Mouse (Mus musculus) fibroblast of lung, adult 2 months (primary cell): Measurements from ENCODE around the gene Actr6.
"Not testable (repeated sequence)": the region's sequence is repeated elsewhere in the genome, so short reads cannot be mapped to it uniquely, and the experiment has no call there.

Experiments
- DNase-seq: peaks from one replicate; pipeline ENCODE4 v3.0.0-alpha.2; 2011; ENCODE audit warnings: low read depth

Gene Actr6

GRCm38 (mm10) chr10:89737887-89738286, 5.8 kb upstream of the Actr6 start:
- DNase-seq = no peak

- DNase-seq = no peak
Observed at GRCm38 (mm10) chr10:89737092-89737491, 5.0 kb upstream of the Actr6 start.

- DNase-seq = no peak
Observed at GRCm38 (mm10) chr10:89731341-89731740, 754 bp downstream of the Actr6 start.

GRCm38 (mm10) chr10:89730386-89730785, 1.7 kb downstream of the Actr6 start:
- DNase-seq = no peak

- DNase-seq = no peak
Observed at GRCm38 (mm10) chr10:89722247-89723195, 9.6 kb downstream of the Actr6 start.

GRCm38 (mm10) chr10:89720796-89721195, 11.3 kb downstream of the Actr6 start:
- DNase-seq = no peak

- no peak for DNase-seq
Observed at GRCm38 (mm10) chr10:89720252-89720651, 11.8 kb downstream of the Actr6 start.

- no peak for DNase-seq
Observed at GRCm38 (mm10) chr10:89714910-89715309, 17.2 kb downstream of the Actr6 start.

GRCm38 (mm10) chr10:89708720-89709119, 23.4 kb downstream of the Actr6 start:
- no peak for DNase-seq

GRCm38 (mm10) chr10:89707397-89707796, 24.7 kb downstream of the Actr6 start:
- DNase-seq = no peak

GRCm38 (mm10) chr10:89703042-89703441, 29.1 kb downstream of the Actr6 start:
- no peak for DNase-seq

GRCm38 (mm10) chr10:89697956-89698355, 34.1 kb downstream of the Actr6 start:
- no peak for DNase-seq

- DNase-seq = not testable (repeated sequence)
Observed at GRCm38 (mm10) chr10:89696270-89696669, 35.8 kb downstream of the Actr6 start.

GRCm38 (mm10) chr10:89695194-89695911, 36.7 kb downstream of the Actr6 start:
- DNase-seq = no peak

- no peak for DNase-seq
Observed at GRCm38 (mm10) chr10:89690021-89690420, 42.1 kb downstream of the Actr6 start.

GRCm38 (mm10) chr10:89687455-89687854, 44.6 kb downstream of the Actr6 start:
- DNase-seq = no peak

GRCm38 (mm10) chr10:89686139-89686808, 45.8 kb downstream of the Actr6 start, which contains the start of gene Scyl2:
Gene Scyl2 (minus strand): TSS chr10:89686285.
- peak; percentile 51 for DNase-seq

- no peak for DNase-seq
Observed at GRCm38 (mm10) chr10:89685391-89686138, 46.5 kb downstream of the Actr6 start.

- no peak for DNase-seq
Observed at GRCm38 (mm10) chr10:89682961-89683360, 49.1 kb downstream of the Actr6 start.

- DNase-seq = no peak
Observed at GRCm38 (mm10) chr10:89682157-89682556, 49.9 kb downstream of the Actr6 start.

GRCm38 (mm10) chr10:89681706-89682105, 50.4 kb downstream of the Actr6 start:
- DNase-seq = no peak

- DNase-seq = no peak
Observed at GRCm38 (mm10) chr10:89680517-89680916, 51.6 kb downstream of the Actr6 start.
